Mouse (Mus musculus): ENCODE data around the gene Igsf10. TPM values are rescaled to one million over a fixed set of nuclear protein-coding genes. Genes with fewer than 3 reads are reported as not detected.
"Not testable (repeated sequence)": the region's sequence is repeated elsewhere in the genome, so short reads cannot be mapped to it uniquely, and the experiment has no call there.

Igsf10 gene
- 1.2 and 1.6 TPM in 2 replicates for polyA plus RNA-seq (2012; ENCODE audit: insufficient read depth, insufficient read length, missing spikeins)

GRCm38 (mm10) chr3:59344065-59344905 lies at the start of gene Igsf10:
Igsf10 (minus strand) TSS chr3:59344394.
- H3K27ac ChIP-seq (replicated peaks; ENCODE audit: low read depth, low read length): 0 out of 2 replicates have a peak within 1 kb of the TSS, but pooled peaks have one; percentile 32
- no peaks in the 10 kb centered on the region for H3K4me1 ChIP-seq (ENCODE audit: control insufficient read depth, insufficient read depth, insufficient read length, low read length)
- peak within 1 kb of the TSS; percentile 58 for H3K4me3 ChIP-seq (ENCODE audit: insufficient read depth, low read depth, low read length)

- Histone ChIP-seq H3K4me1 (ENCODE audit: control insufficient read depth, insufficient read depth, insufficient read length, low read length) (no peaks in the 10 kb centered on the region), H3K4me3 (ENCODE audit: insufficient read depth, low read depth, low read length) (no peak overlapping the region), H3K27ac (replicated peaks; ENCODE audit: low read depth, low read length) (no peak overlapping the region)
Observed at GRCm38 (mm10) chr3:59385553-59385952, 41.4 kb upstream of the Igsf10 start.

DNA sequence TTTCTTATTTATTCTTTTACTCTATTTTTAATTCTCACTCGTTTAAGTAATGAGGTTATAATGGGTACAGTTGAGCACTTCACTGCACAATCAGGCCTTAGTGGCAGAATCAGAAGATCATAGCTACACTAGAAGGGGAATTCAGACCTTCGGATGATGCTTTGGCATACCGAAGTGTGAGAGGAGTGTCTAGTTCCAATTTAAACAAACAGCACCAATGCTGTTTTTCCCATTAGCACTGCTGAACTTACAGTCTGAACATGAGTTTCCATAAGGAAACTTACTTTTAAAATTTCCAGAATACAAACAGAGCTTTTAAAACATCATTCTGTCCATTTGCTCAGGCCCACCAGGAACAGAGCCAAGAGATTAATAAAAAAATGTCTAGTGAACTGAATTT lies 40.8 kb upstream of the Igsf10 start:
- H3K4me3 ChIP-seq (ENCODE audit: insufficient read depth, low read depth, low read length): no peak overlapping the region
- no peak overlapping the region for H3K27ac ChIP-seq (replicated peaks; ENCODE audit: low read depth, low read length)
- H3K4me1 ChIP-seq (ENCODE audit: control insufficient read depth, insufficient read depth, insufficient read length, low read length): no peaks in the 10 kb centered on the region

- no peak overlapping the region for H3K4me3 ChIP-seq (ENCODE audit: insufficient read depth, low read depth, low read length)
- H3K4me1 ChIP-seq (ENCODE audit: control insufficient read depth, insufficient read depth, insufficient read length, low read length): no peaks in the 10 kb centered on the region
- H3K27ac ChIP-seq (replicated peaks; ENCODE audit: low read depth, low read length): no peak overlapping the region
Observed at GRCm38 (mm10) chr3:59384321-59384720, 40.1 kb upstream of the Igsf10 start.

DNA sequence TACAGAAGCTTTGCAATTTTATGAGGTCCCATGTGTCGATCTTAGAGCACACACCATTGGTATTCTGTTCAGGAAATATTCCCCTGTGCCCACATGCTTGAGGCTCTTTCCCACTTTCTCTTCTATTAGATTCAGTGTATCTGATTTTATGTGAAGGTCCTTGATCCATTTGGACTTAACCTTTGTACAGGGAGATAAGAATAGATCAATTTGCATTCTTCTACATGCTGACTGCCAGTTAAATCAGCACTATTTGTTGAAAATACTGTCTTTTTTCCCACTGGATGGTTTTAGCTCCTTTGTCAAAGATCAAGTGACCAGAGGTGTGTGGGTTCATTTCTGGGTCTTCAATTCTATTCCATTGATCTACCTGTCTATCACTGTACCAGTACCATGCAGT lies 34.6 kb upstream of the Igsf10 start:
- not testable (repeated sequence) for H3K4me3 ChIP-seq (ENCODE audit: insufficient read depth, low read depth, low read length); H3K4me1 ChIP-seq (ENCODE audit: control insufficient read depth, insufficient read depth, insufficient read length, low read length); H3K27ac ChIP-seq (replicated peaks; ENCODE audit: low read depth, low read length)

- Histone ChIP-seq H3K4me1 (ENCODE audit: control insufficient read depth, insufficient read depth, insufficient read length, low read length) (no peaks in the 10 kb centered on the region), H3K4me3 (ENCODE audit: insufficient read depth, low read depth, low read length) (no peak overlapping the region), H3K27ac (replicated peaks; ENCODE audit: low read depth, low read length) (no peak overlapping the region)
Observed at GRCm38 (mm10) chr3:59361895-59362294, 17.7 kb upstream of the Igsf10 start.

DNA sequence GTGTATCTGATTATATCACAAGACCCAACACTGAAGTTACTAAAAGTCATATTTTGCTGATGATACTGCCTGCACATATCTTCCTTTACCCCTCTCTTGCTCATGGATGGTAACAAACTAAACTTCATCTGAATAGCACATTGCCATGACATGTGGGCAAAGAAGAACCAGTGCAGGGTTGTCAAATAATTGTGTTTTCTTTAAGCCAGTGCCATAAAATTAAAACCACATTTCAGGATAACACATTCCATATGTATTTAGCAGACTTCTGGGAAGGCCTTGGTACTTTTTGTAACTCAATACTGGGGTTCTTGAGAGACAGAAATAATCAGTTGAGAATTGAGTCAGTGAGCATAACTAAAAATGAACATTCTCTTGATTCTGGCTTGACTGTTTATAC lies 15.9 kb upstream of the Igsf10 start:
- Histone ChIP-seq H3K4me1 (ENCODE audit: control insufficient read depth, insufficient read depth, insufficient read length, low read length) (no peaks in the 10 kb centered on the region), H3K4me3 (ENCODE audit: insufficient read depth, low read depth, low read length) (no peak overlapping the region), H3K27ac (replicated peaks; ENCODE audit: low read depth, low read length) (no peak overlapping the region)

- H3K4me1 ChIP-seq (ENCODE audit: control insufficient read depth, insufficient read depth, insufficient read length, low read length): no peaks in the 10 kb centered on the region
- H3K4me3 ChIP-seq (ENCODE audit: insufficient read depth, low read depth, low read length): no peak overlapping the region
- H3K27ac ChIP-seq (replicated peaks; ENCODE audit: low read depth, low read length): no peak overlapping the region
Observed at GRCm38 (mm10) chr3:59354156-59354555, 10.0 kb upstream of the Igsf10 start.

DNA sequence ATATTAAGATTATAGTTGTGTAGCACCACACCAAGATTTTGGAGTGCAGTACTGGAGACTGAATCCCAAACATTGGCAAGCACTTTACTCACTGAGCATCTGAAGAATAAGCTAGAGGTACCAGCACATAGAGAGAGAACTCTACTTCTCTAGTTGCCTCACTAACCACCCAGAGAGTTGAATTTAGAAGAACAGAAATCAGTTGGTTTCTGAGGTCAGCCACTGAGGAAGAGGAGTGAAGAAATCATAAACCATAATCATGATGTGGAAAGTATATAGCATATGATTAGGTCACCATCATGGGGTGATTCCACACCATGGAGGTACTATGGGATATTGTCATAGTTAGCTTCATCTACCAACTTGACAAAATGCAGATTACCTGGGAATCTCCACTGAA lies 7.6 kb upstream of the Igsf10 start:
- no peak overlapping the region for H3K4me3 ChIP-seq (ENCODE audit: insufficient read depth, low read depth, low read length)
- no peaks in the 10 kb centered on the region for H3K4me1 ChIP-seq (ENCODE audit: control insufficient read depth, insufficient read depth, insufficient read length, low read length)
- H3K27ac ChIP-seq (replicated peaks; ENCODE audit: low read depth, low read length): no peak overlapping the region

DNA sequence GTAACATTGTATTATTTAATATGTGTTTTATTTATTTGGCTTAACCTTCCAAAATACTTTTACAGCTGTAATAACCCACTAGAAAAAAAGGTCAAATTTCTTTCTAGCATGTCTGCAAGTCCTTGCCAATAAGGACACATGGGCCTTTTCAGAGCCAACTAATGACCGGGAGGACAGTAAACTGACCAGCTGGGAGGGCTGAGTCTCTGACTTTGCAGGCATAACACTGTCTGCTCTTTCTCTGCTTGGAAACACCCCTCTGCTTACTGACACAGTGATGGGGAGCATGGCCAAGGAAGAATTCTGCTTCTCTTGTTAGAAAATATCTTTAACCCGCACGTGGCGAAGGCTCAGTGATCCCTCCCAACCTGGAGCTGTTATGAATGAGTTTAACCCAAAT lies 1.2 kb downstream of the Igsf10 start:
- H3K27ac ChIP-seq (replicated peaks; ENCODE audit: low read depth, low read length): no peak overlapping the region
- no peak overlapping the region for H3K4me3 ChIP-seq (ENCODE audit: insufficient read depth, low read depth, low read length)
- no peaks in the 10 kb centered on the region for H3K4me1 ChIP-seq (ENCODE audit: control insufficient read depth, insufficient read depth, insufficient read length, low read length)

DNA sequence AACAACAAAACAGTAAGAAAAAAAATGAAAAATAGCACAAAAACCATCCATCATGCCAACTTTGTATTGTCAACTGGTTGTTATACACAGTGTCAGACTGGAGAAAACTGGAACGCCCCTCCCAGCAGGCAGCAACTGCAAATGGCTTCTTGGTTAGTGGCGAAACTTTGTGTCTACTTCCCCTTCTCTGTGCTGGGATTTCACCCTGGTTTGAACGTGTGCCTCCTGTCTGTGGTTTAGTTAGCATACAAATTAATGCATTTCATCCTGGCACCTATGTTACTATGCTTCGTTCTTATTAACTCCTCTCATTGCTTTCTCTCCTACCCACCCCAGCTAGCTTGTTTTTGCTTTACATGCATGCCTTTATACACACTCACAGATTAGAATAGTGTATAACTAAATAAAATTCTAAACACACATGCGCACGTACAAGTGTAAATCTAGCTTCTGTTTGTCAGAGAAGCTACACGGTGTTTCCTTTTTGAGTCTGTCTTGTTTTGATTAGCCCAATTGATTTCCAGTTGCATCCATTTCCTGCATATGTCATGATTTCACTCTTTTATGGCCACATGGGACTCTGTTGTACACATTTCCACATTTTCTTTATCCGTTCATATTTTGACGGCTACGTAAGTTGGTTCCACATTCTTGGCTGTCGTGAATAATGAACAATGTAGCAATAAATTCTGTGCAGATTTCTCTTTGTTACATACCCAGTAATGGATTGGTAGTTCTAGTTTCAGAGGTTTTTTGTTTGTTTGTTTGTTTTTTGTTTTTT lies 2.4 kb downstream of the Igsf10 start:
- Histone ChIP-seq H3K4me1 (ENCODE audit: control insufficient read depth, insufficient read depth, insufficient read length, low read length) (no peaks in the 10 kb centered on the region), H3K4me3 (ENCODE audit: insufficient read depth, low read depth, low read length) (no peak overlapping the region), H3K27ac (replicated peaks; ENCODE audit: low read depth, low read length) (0 out of 2 replicates have a peak overlapping the region, but pooled peaks have one; percentile 23)

GRCm38 (mm10) chr3:59328526-59328925 lies 15.7 kb downstream of the Igsf10 start:
- Histone ChIP-seq H3K4me1 (ENCODE audit: control insufficient read depth, insufficient read depth, insufficient read length, low read length) (no peaks in the 10 kb centered on the region), H3K27ac (replicated peaks; ENCODE audit: low read depth, low read length) (no peak overlapping the region), H3K4me3 (ENCODE audit: insufficient read depth, low read depth, low read length) (no peak overlapping the region)

- Histone ChIP-seq H3K27ac (replicated peaks; ENCODE audit: low read depth, low read length) (no peak overlapping the region), H3K4me1 (ENCODE audit: control insufficient read depth, insufficient read depth, insufficient read length, low read length) (no peaks in the 10 kb centered on the region)
Observed at GRCm38 (mm10) chr3:59321278-59321876, 22.8 kb downstream of the Igsf10 start.

GRCm38 (mm10) chr3:59316077-59316476 lies 28.1 kb downstream of the Igsf10 start:
- Histone ChIP-seq H3K27ac (replicated peaks; ENCODE audit: low read depth, low read length) (no peak overlapping the region), H3K4me3 (ENCODE audit: insufficient read depth, low read depth, low read length) (no peak overlapping the region), H3K4me1 (ENCODE audit: control insufficient read depth, insufficient read depth, insufficient read length, low read length) (no peaks in the 10 kb centered on the region)

More at GRCm38 (mm10) chr3:59321278-59321876, 22.8 kb downstream of the Igsf10 start:
- H3K4me3 ChIP-seq (ENCODE audit: insufficient read depth, low read depth, low read length): no peak overlapping the region

- no peaks in the 10 kb centered on the region for H3K4me1 ChIP-seq (ENCODE audit: control insufficient read depth, insufficient read depth, insufficient read length, low read length)
- H3K4me3 ChIP-seq (ENCODE audit: insufficient read depth, low read depth, low read length): no peak overlapping the region
- H3K27ac ChIP-seq (replicated peaks; ENCODE audit: low read depth, low read length): no peak overlapping the region
Observed at GRCm38 (mm10) chr3:59312610-59313009, 31.6 kb downstream of the Igsf10 start.
